Mouse (Mus musculus) ES-Bruce4 (cell line): Measurements from ENCODE around the gene Erc2.

ENCODE experiments used
- CTCF ChIP-seq: IDR thresholded peaks from one replicate; pipeline ENCODE4 v1.8.1; 2011; ENCODE audit warnings: low read depth, low read length
- POLR2A ChIP-seq: IDR thresholded peaks from one replicate; pipeline ENCODE4 v1.8.1; 2011; ENCODE audit warnings: low read length; ENCODE audit not compliant: insufficient read depth

GRCm38 (mm10) chr14:27973701-27974100, 351.5 kb downstream of the Erc2 start:
- TF ChIP-seq POLR2A = no peak
- TF ChIP-seq CTCF = no peak
